Mouse (Mus musculus) kidney, adult 2 months (tissue): ENCODE results near the gene Upf3b. TPM values are rescaled to one million over a fixed set of nuclear protein-coding genes. Genes with fewer than 3 reads are reported as not detected.
"Not testable (repeated sequence)": the region's sequence is repeated elsewhere in the genome, so short reads cannot be mapped to it uniquely, and the experiment has no call there.

ENCODE experiments used
- DNase-seq: peaks from one replicate; pipeline ENCODE4 v3.0.0; 2021
- H3K27ac ChIP-seq: fragments of 200-500 bp; 2 replicates; pipeline ENCODE4 v1.5.1; 2012; ENCODE audit warnings: low read depth, low read length, control low read depth, inconsistent platforms; ENCODE audit not compliant: insufficient read depth
- H3K27me3 ChIP-seq: fragments of 200-500 bp; replicated peaks from 2 replicates; pipeline ENCODE4 v1.6.1; 2012; ENCODE audit warnings: mild to moderate bottlenecking, moderate library complexity, low read length, inconsistent platforms; ENCODE audit not compliant: control insufficient read depth, insufficient read depth
- H3K36me3 ChIP-seq: fragments of 200-500 bp; 2 replicates; pipeline ENCODE4 v1.6.1; 2012; ENCODE audit warnings: mild to moderate bottlenecking, moderate library complexity, low read length, inconsistent platforms; ENCODE audit not compliant: control insufficient read depth, insufficient read depth
- H3K4me1 ChIP-seq: fragments of 200-500 bp; 2 replicates; pipeline ENCODE4 v1.6.1; 2011; ENCODE audit warnings: low read length; ENCODE audit not compliant: control insufficient read depth, insufficient read depth
- H3K4me3 ChIP-seq: fragments of 200-500 bp; 2 replicates; pipeline ENCODE4 v1.5.1; 2011; ENCODE audit warnings: mild to moderate bottlenecking, low read depth, low read length, control low read depth; ENCODE audit not compliant: insufficient read depth
- CTCF ChIP-seq: fragments of 200-500 bp; conservative IDR thresholded peaks from 2 replicates; pipeline ENCODE4 v1.5.1; 2011; ENCODE audit warnings: low read depth, mild to moderate bottlenecking, control low read depth, low read length, moderate library complexity, mixed read lengths; ENCODE audit not compliant: insufficient read depth, insufficient read length
- POLR2A ChIP-seq: fragments of 200-500 bp; IDR thresholded peaks from one replicate; pipeline ENCODE4 v1.6.1; 2011; ENCODE audit warnings: low read depth, low read length, control low read depth
- WGBS: fragments of 180-500 bp; shearing (Covaris S2); methylation state at CpG from one replicate; pipeline ENCODE4 v1.1.7; 2018; 5-methylcytosine and 5-hydroxymethylcytosine counted together
- polyA plus RNA-seq: library from polyadenylated mRNA; depleted of rRNA; stranded (reverse); fragments of >200 nt; gene quantifications from 2 replicates; pipeline ENCODE4 v1.2.3, GENCODE M21; 2012

Upf3b gene
- polyA plus RNA-seq, 1 experiment, result 4.5 TPM

DNA sequence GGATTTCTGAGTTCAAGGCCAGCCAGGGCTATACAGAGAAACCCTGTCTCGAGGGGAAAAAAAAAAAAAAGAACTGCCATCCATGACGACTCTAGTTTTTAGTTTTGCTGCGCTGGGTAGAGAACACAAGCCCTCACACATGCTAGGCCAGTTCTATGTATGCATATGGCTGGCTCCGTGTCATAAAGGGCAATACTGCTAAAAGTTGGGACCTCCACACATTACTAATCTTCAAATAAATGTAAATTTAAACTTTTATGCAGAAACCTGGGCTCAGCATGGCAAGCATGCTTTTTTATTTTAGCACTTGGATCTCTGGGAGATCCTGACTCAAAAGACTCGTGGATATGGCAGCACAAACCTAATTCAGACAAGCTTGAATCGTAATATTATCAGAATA, 28.9 kb downstream of the Upf3b start:
- no peak for DNase-seq
- WGBS, result 70% methylated on average over 6 of the region's 6 CpGs
- H3K4me3 ChIP-seq, result no peak overlapping the region
- TF ChIP-seq CTCF, result no peak
- H3K4me1 ChIP-seq, result peaks cover 10% of the 10 kb centered on the region; the same call in 1 of the 2 replicates
- H3K36me3 ChIP-seq, result no peaks in the 10 kb centered on the region; the same call in 1 of the 2 replicates
- no peaks in the 10 kb centered on the region for H3K27me3 ChIP-seq
- H3K27ac ChIP-seq, result no peak overlapping the region

DNA sequence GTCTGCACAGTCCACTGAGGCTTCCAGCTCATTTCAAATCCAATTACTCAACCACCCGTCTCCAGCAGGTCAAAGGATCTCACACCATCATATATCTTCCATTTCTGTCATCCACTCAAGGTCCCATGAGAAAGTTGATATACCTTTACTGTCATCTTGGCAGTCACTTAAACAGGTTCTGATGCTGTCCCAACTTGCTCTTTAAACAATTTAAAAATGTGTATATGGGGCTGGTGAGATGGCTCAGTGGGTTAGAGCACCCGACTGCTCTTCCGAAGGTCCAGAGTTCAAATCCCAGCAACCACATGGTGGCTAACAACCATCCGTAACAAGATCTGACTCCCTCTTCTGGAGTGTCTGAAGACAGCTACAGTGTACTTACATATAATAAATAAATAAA, 29.8 kb downstream of the Upf3b start:
- not testable (repeated sequence) for H3K27me3 ChIP-seq, DNase-seq, H3K4me1 ChIP-seq, H3K4me3 ChIP-seq, H3K36me3 ChIP-seq, H3K27ac ChIP-seq
- WGBS, result 52% methylated on average over 4 of the region's 4 CpGs

DNA sequence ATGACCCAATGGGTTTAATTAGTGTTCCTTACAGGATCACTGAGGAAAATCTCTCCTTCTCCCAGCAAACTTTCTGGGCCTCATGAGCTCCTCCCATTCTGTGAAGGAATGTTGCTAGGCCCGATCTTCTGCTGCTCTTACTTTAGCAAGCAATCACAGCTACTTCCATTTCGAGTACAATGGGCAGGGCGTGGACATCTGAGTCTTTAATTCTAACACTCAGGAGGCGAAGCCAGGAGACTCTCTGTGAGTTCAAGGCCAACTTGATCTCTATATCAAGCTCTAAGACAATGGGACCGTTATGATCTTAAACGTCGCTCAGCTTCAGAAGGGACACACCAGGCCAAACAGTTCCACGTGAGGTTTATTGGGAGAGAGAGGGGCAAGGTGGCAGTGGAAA, 33.5 kb downstream of the Upf3b start:
- Histone ChIP-seq H3K4me3 (no peak overlapping the region), H3K27ac (no peak overlapping the region), H3K27me3 (no peaks in the 10 kb centered on the region), H3K4me1 (no peaks in the 10 kb centered on the region), H3K36me3 (no peaks in the 10 kb centered on the region; the same call in 1 of the 2 replicates)
- WGBS, result 75% methylated on average over 8 of the region's 8 CpGs
- no peak for TF ChIP-seq POLR2A
- TF ChIP-seq CTCF, result no peak
- DNase-seq, result no peak

DNA sequence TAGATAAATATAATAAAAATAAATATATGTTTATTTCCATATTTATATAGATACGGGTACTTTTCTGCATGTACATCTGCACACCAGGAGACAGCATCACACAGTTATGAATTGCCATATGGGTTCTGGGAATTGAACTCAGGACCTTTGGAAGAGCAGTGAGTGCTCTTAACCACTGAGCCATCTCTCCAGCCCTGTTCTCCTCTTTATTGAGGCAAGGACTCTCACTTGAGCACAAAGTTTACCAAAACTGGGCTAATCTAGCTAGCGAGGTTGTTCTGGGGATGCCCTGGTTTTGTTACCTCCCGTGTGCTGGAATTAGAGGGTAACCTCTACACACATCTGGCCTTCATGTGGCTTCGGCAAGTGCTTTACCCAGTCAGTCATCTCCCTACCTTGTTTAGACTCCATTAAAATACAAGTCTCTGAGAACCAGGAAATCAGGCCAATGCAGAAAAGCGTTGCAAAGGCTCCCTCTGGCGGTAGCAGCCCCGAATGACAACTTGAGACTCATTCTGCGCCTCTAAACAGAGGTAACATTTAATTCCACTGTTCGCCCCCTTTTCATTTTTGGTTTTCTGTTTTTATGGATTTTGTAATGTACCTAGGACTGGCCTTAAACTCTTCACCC, 35.7 kb downstream of the Upf3b start:
- Histone ChIP-seq H3K36me3 (no peaks in the 10 kb centered on the region), H3K4me3 (no peak overlapping the region), H3K27ac (no peak overlapping the region), H3K4me1 (no peaks in the 10 kb centered on the region), H3K27me3 (no peaks in the 10 kb centered on the region)
- WGBS, result 29% methylated on average over 9 of the region's 9 CpGs
- TF ChIP-seq POLR2A (no peak), CTCF (peak; percentile 70)
- peak; percentile 51 for DNase-seq

DNA sequence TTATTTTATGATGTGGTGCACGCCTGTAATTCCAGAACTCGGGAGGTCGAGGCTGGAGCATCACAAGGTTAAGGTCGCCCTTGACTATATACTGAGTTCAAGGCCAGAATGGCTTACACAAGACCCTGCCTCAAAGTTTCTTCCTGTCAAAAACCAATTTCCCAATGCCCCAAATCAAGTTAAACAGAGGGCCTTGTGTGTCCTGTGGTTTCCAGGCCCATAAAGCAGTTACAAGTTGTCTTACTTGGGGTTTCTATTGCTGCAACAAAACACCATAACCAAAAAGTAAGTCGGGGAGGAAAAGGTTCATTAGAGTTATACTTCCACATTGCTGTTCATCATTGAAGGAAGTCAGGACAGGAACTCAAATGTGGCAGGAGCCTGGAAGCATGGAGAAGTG, 41.4 kb downstream of the Upf3b start:
- 87% methylated on average over 5 of the region's 5 CpGs for WGBS
- no peak for DNase-seq

DNA sequence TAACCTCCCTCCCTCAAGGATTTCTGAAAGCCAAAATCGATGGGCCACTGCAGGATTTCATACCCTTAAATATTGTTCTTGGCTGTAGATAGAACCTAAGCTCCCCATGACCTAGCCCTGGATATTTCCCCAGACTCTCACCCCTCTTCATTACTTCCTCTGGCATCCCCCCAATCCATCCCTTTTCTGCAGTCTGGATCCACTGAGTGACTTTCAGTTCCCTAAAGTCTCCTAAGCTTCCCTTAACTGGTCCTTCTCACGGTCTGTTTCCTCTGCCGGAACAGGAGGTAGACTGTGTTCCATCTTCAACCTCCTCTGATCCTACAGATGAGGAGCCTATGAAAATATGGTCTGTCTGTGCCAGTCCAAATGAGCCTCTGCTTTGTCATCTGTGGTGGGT, 42.8 kb downstream of the Upf3b start:
- no peak for DNase-seq
- 50% methylated on average over 3 of the region's 3 CpGs for WGBS
- no peak overlapping the region for H3K27ac ChIP-seq
- TF ChIP-seq POLR2A (no peak), CTCF (no peak)
- H3K27me3 ChIP-seq, result no peaks in the 10 kb centered on the region
- H3K4me3 ChIP-seq, result no peak overlapping the region
- H3K4me1 ChIP-seq, result no peaks in the 10 kb centered on the region
- no peaks in the 10 kb centered on the region for H3K36me3 ChIP-seq

More for the DNA sequence above, 41.4 kb downstream of the Upf3b start:
- TF ChIP-seq CTCF (no peak), POLR2A (no peak)
- Histone ChIP-seq H3K27ac (no peak overlapping the region), H3K27me3 (no peaks in the 10 kb centered on the region), H3K4me1 (no peaks in the 10 kb centered on the region), H3K4me3 (no peak overlapping the region), H3K36me3 (no peaks in the 10 kb centered on the region)

DNA sequence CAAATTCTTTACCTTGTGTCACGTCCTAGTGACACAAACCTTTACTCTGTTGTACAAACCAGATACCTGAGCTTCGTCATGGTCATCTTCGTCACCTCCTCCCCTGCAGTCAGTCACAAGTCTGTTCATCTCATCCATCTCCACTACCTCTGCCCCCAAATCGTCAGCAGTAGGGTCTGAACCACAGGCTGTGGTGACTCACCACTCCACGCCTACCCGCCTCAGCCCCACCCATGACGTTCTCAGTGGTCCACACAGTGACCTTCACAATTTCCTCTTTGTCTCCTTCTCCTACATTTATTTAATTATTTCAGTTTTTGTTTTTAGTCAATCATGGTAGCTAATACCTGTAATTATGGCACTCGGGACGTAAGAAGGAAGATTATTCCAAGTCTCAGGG, 46.2 kb downstream of the Upf3b start:
- Histone ChIP-seq H3K36me3 (no peaks in the 10 kb centered on the region), H3K4me1 (no peaks in the 10 kb centered on the region), H3K27me3 (no peaks in the 10 kb centered on the region), H3K4me3 (no peak overlapping the region), H3K27ac (no peak overlapping the region)
- TF ChIP-seq POLR2A, result no peak
- no peak for TF ChIP-seq CTCF
- WGBS, result 80% methylated on average over 9 of the region's 9 CpGs
- DNase-seq, result no peak
